Mouse (Mus musculus) small intestine, adult 10 weeks (tissue): ENCODE results near the gene Kirrel. TPM values are rescaled to one million over a fixed set of nuclear protein-coding genes. Genes with fewer than 3 reads are reported as not detected.

Experiments used
- polyA plus RNA-seq: library from polyadenylated mRNA; stranded (reverse); fragments of 350-450 nt; fragmentation: Illumina TruSeq; extraction: RNeasy Lipid Tissue Mini Kit (QIAGEN cat#74804); gene quantifications from one replicate; pipeline ENCODE4 v1.2.3, GENCODE M21; 2014; ENCODE audit warnings: low replicate concordance

Gene Kirrel
- 1.0 TPM for polyA plus RNA-seq

DNA sequence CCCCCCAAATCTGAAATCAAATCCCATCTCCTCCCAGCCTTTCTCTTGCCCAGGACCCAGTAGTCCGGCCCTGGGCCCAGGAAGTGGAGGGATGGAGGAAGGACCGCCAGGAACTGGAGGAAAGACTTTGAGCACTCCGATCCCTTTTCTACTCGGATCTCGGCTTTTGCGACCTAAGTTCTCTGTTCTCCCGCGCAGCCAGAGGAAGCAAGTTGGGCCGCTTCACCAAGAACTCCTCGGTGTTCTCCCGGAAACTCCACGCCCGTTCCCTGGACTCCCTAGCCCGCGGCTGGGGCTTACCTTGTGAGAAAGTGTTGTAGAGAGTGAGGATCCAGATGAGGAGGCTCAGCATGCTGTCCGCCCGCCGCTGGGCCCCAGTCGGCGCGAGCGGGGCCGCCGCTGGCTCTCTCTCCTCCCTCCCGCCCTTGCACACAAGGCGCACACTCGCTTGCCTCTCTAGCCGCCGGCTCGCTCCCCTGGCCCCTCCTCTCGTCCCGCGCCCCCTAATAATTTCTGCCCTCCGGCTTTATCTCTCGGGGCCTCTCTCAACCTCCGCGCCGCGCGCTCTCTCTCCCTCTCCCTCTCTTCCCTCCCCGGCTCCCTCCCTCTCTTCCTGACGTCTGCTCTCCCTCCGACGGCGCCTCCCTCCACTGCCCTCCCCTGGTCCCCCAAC lies at the start of gene Kirrel:
Kirrel (minus strand) TSS at position 652 of the 673 bp plus-strand sequence.

Other genes starting within 250 kb of the Kirrel start
- 11.8 TPM for gene Cd1d1, start 175.3 kb downstream of the Kirrel start, polyA plus RNA-seq
- gene Fcrls, start 89.0 kb upstream of the Kirrel start, polyA plus RNA-seq: 0.74 TPM
- not detected for gene Cd5l, start 183.1 kb upstream of the Kirrel start, polyA plus RNA-seq
- 1.3 TPM for gene Fcrl1, start 201.6 kb upstream of the Kirrel start, polyA plus RNA-seq